Mouse (Mus musculus): ENCODE measurements around the gene Lrp6.

DNA sequence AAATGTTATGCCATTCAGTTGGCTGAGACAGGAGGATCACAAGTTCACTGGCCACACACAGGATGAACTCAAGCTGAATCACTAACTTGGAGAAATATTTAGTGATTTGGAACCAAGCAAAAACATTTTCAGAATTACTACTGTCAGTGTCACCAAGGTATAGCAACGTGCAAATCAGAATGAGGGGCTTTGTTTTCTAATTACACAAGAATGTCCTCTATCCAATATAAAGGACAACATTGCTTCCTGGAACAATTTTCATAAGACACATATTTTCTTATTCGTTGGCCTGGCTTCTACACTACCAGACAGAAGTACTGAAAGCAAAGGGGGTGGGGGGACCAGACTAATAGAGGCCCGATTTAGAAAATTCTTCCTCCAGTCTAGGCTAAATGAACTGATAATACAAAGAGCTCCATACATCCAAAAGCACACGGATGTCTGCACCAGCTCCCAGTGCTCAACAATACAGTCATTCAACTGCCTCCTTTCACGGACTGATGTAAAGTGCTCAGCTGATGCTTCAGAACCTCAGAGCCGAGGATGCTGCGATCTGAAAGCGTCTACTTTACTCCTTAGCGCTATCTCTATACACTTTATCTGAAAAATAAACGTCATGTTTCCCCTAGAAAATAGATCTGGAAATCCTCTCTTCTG lies 29.2 kb downstream of the Lrp6 start:
- TF ChIP-seq CTCF (conservative IDR thresholded peaks at IDR 0.05; ENCODE audit: insufficient read depth, insufficient read length, low read depth, low read length) (no peak), POLR2A (IDR thresholded peaks at IDR 0.05; ENCODE audit: low read depth, low read length) (no peak)

Data from kidney, adult 2 months (tissue).